Comparison of ENCODE assay signal across 8 mouse cellular contexts in the genomic region with DNA sequence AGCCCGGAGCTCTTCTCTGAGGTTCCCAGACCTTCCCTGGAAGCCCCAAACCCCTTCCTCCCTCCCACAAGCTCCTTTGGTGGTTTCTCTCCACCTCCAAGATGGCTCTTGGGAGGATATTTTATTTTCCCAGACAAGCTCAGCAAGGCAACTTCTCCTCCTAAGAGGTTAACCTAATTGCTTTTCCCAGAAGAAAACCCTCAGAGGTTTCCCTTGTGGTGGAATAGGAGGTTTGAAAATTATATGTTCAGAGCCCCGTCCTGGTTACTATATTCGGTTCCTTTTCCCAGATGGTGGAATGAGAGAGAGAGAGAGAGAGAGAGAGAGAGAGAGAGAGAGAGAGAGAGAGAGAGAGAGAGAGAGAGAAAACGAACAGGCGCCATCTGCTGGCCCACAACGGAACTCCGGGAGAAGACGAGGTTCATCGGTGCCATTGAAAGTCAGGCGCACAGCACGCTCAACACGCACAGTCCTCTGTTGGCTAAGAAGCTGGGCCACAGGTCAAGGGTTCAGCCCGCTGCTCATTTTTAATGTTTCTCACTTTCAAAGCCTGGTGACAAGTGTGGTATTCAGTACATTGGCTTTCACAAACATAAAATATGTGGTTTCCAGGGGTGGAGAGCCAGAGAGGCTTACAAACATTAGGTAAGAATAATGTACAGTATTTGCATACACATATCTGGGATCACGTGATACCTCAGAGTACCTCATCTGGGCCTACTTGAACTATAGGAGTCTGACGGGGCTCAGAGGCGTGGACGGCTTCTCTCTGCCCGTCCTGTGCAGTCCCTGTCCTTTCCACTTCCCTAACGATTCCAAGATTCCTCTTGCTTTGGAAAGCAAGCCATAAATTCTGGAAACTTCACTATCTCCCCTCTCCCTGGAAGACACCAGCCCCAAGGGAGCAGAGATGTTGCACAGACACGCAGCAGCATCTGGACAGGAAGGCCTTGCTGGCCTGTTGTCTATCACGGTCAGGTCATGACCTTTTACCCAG. TPM values are rescaled to one million over a fixed set of nuclear protein-coding genes. Genes with fewer than 3 reads are reported as not detected.
DNase-seq lines count a peak whose midpoint lies in the region; ATAC-seq and TF ChIP-seq lines count a peak whose summit lies in the region.

No protein-coding gene starts in this region.

- no peak overlapping the region for H3K4me2 ChIP-seq in liver, embryonic 15.5 days
- H3K4me2 ChIP-seq in neural tube, embryonic 13.5 days, result no peak overlapping the region

- H3K36me3 ChIP-seq in C2C12 (ENCODE audit: control insufficient read depth, insufficient read depth), result no peaks in the 10 kb centered on the region
- H3K36me3 ChIP-seq in liver, embryonic 15.5 days (replicated peaks), result no peaks in the 10 kb centered on the region
- H3K36me3 ChIP-seq in neural tube, embryonic 13.5 days, result no peaks in the 10 kb centered on the region

- H3K4me1 ChIP-seq in liver, embryonic 15.5 days (replicated peaks), result peaks cover 23% of the 10 kb centered on the region
- peaks cover 12% of the 10 kb centered on the region for H3K4me1 ChIP-seq in neural tube, embryonic 13.5 days (replicated peaks)

- no peaks in the 10 kb centered on the region for H3K27me3 ChIP-seq in C2C12 (ENCODE audit: control insufficient read depth, insufficient read depth, insufficient read length)
- no peaks in the 10 kb centered on the region for H3K27me3 ChIP-seq in liver, embryonic 15.5 days
- no peaks in the 10 kb centered on the region for H3K27me3 ChIP-seq in neural tube, embryonic 13.5 days

- H3K79me3 ChIP-seq in C2C12 (ENCODE audit: low read depth), result no peaks in the 10 kb centered on the region

- no peaks in the 10 kb centered on the region for H3K79me2 ChIP-seq in C2C12 (ENCODE audit: control insufficient read depth, insufficient read depth)

- no peak overlapping the region for H3K4me3 ChIP-seq in C2C12 (ENCODE audit: insufficient read depth, poor library complexity, severe bottlenecking)
- H3K4me3 ChIP-seq in liver, embryonic 15.5 days (replicated peaks), result no peak overlapping the region
- no peak overlapping the region for H3K4me3 ChIP-seq in neural tube, embryonic 13.5 days

- no peak overlapping the region for H3ac ChIP-seq in C2C12 (ENCODE audit: control insufficient read depth, insufficient read length, low read depth)

- H3K9me3 ChIP-seq in liver, embryonic 15.5 days (replicated peaks), result no peaks in the 10 kb centered on the region
- H3K9me3 ChIP-seq in neural tube, embryonic 13.5 days, result no peaks in the 10 kb centered on the region

- WGBS in liver, embryonic 15.5 days (ENCODE audit: insufficient replicate concordance), result 36% methylated on average over 21 of the region's 21 CpGs
- 31% methylated on average over 21 of the region's 21 CpGs for WGBS in neural tube, embryonic 13.5 days

- H3K9ac ChIP-seq in liver, embryonic 15.5 days, result no peak overlapping the region
- no peak overlapping the region for H3K9ac ChIP-seq in neural tube, embryonic 13.5 days

- peak; percentile 55 for TF ChIP-seq CTCF in C2C12 (IDR thresholded peaks at IDR 0.05; ENCODE audit: control insufficient read depth, insufficient read depth, insufficient read length)

- ATAC-seq in liver, embryonic 15.5 days (ENCODE audit: insufficient read depth), result no peak
- 0 out of 2 replicates have a peak, but pooled peaks have one; percentile 36 for ATAC-seq in neural tube, embryonic 13.5 days (ENCODE audit: low read depth)

- peak; percentile 55 for DNase-seq in Muller cell, postnatal 12 days (ENCODE audit: inconsistent ontology term)
- DNase-seq in embryo, embryonic 10 days (ENCODE audit: low spot score), result peak; percentile 93
- DNase-seq in gastrocnemius, postnatal 4 days (ENCODE audit: low spot score in 2 of 2), result peak; percentile 48 to 79
- DNase-seq in kidney, adult 9 months, result peak; percentile 77
- peak; percentile 82 for DNase-seq in thymus, postnatal 4 days

- H3K27ac ChIP-seq in liver, embryonic 15.5 days (replicated peaks), result peak overlapping the region; percentile 68
- no peak overlapping the region for H3K27ac ChIP-seq in neural tube, embryonic 13.5 days (replicated peaks)

TF ChIP-seq in C2C12, 6 proteins besides CTCF, POLR2A, EP300 and RAD21:
- no peak for TF ChIP-seq MYOG (IDR thresholded peaks at IDR 0.05; ENCODE audit: control insufficient read depth, extremely low read depth, insufficient read length)
- no peak for TF ChIP-seq USF1 (IDR thresholded peaks at IDR 0.05; ENCODE audit: low read depth)
- no peak for TF ChIP-seq FOSL1 (IDR thresholded peaks at IDR 0.05; ENCODE audit: insufficient read depth, low read length, poor library complexity, severe bottlenecking)
- no peak for TF ChIP-seq CEBPB (IDR thresholded peaks at IDR 0.05; ENCODE audit: low read depth)
- no peak for TF ChIP-seq MYOD1 (IDR thresholded peaks at IDR 0.05; ENCODE audit: control insufficient read depth, insufficient read length, low read depth)
- TF ChIP-seq MAX (IDR thresholded peaks at IDR 0.05), result no peak

RNA-seq across cellular contexts. Expression of a gene that starts 33.7 kb away (rescaled TPM):
- polyA plus RNA-seq in C2C12 (2012; fragmentation: generic; extraction: Trizol), result 4.7 TPM
- total RNA-seq in gastrocnemius, postnatal 4 days (2021), result 100 to 1,000 TPM; 132 to 157 TPM
- polyA plus RNA-seq in liver, embryonic 15.5 days (2015; fragmentation: Nextera tagmentation; extraction: Ambion mirVana), result 23.7 and 24.5 TPM in 2 replicates
- polyA plus RNA-seq in neural tube, embryonic 13.5 days (2015; fragmentation: Nextera tagmentation; extraction: Ambion mirVana), result 49.6 and 57.4 TPM in 2 replicates
